Mouse (Mus musculus) kidney, postnatal 0 days (tissue): ENCODE results near the gene 4430402I18Rik. TPM values are rescaled to one million over a fixed set of nuclear protein-coding genes. Genes with fewer than 3 reads are reported as not detected.
A peak's percentile ranks its signal among the peaks of the same experiment; 100 is the strongest.

Experiments used
- ATAC-seq: fragments of 200-750 bp; cut with Nextera tagmentation; replicated peaks from 2 replicates; pipeline ENCODE4 v1.8.0; 2017; ENCODE audit warnings: low read depth, moderate number of reproducible peaks, moderate TSS enrichment, moderate library complexity; ENCODE audit not compliant: low FRiP score
- DNase-seq: peaks from one replicate; pipeline ENCODE4 v3.0.0-alpha.2; 2016; ENCODE audit warnings: low spot score
- H3K27ac ChIP-seq: fragments of 300-500 bp; sonication (generic); 2 replicates; pipeline ENCODE4 v1.5.1; 2014; ENCODE audit warnings: mild to moderate bottlenecking
- H3K27me3 ChIP-seq: fragments of 300-500 bp; sonication (generic); 2 replicates; pipeline ENCODE4 v1.6.1; 2014; ENCODE audit warnings: low read length, mixed read lengths; ENCODE audit not compliant: insufficient read depth
- H3K36me3 ChIP-seq: fragments of 300-500 bp; sonication (generic); 2 replicates; pipeline ENCODE4 v1.6.1; 2014; ENCODE audit warnings: low read length, mixed read lengths; ENCODE audit not compliant: insufficient read depth
- H3K4me1 ChIP-seq: fragments of 300-500 bp; sonication (generic); replicated peaks from 2 replicates; pipeline ENCODE4 v1.6.1; 2014; ENCODE audit warnings: antibody characterized with exemption, low read length, mixed read lengths; ENCODE audit not compliant: insufficient read depth
- H3K4me2 ChIP-seq: fragments of 300-500 bp; sonication (generic); 2 replicates; pipeline ENCODE4 v1.6.1; 2014; ENCODE audit warnings: mild to moderate bottlenecking, low read length, moderate library complexity, mixed read lengths
- H3K4me3 ChIP-seq: fragments of 300-500 bp; sonication (generic); replicated peaks from 2 replicates; pipeline ENCODE4 v1.5.1; 2014; ENCODE audit warnings: low read depth, low read length
- H3K9ac ChIP-seq: fragments of 300-500 bp; sonication (generic); 2 replicates; pipeline ENCODE4 v1.6.1; 2014; ENCODE audit warnings: low read depth, low read length
- H3K9me3 ChIP-seq: fragments of 300-500 bp; sonication (generic); replicated peaks from 2 replicates; pipeline ENCODE4 v1.6.1; 2016; ENCODE audit warnings: low read length, inconsistent platforms, mixed read lengths
- CTCF ChIP-seq: IDR thresholded peaks from 2 replicates; pipeline ENCODE4 v1.5.1; 2016; ENCODE audit warnings: antibody characterized with exemption, low read depth, mild to moderate bottlenecking, moderate library complexity
- WGBS: fragments of 180-500 bp; shearing (Covaris S2); extraction: QIAGEN DNeasy Blood & Tissue Kit; methylation state at CpG from one replicate; pipeline ENCODE4 v1.1.7; 2014; 5-methylcytosine and 5-hydroxymethylcytosine counted together
- polyA plus RNA-seq: library from polyadenylated mRNA; unstranded; fragments of >200 nt; fragmentation: Nextera tagmentation; extraction: Ambion mirVana; gene quantifications from 2 replicates; pipeline ENCODE4 v1.2.1, GENCODE M21; 2015

4430402I18Rik gene
- polyA plus RNA-seq, 1 experiment from 2014 or later: 9.0 TPM

- H3K4me3 ChIP-seq: peak overlapping the region; percentile 87; the same call in 1 of the 2 replicates
- H3K36me3 ChIP-seq: no peaks in the 10 kb centered on the region
- WGBS: 42% methylated on average over 3 of the region's 3 CpGs
- no peak for ATAC-seq
- no peak overlapping the region for H3K27ac ChIP-seq
- peak overlapping the region; percentile 91 for H3K4me2 ChIP-seq
- no peaks in the 10 kb centered on the region for H3K27me3 ChIP-seq
- H3K9ac ChIP-seq: no peak overlapping the region
- no peak for DNase-seq
- H3K4me1 ChIP-seq: peaks cover 9% of the 10 kb centered on the region
- no peak for TF ChIP-seq CTCF
- H3K9me3 ChIP-seq: no peaks in the 10 kb centered on the region
Observed at GRCm38 (mm10) chr19:28963113-28963512, 4.5 kb downstream of the 4430402I18Rik start.

GRCm38 (mm10) chr19:28951251-28951650 lies 16.3 kb downstream of the 4430402I18Rik start:
- TF ChIP-seq CTCF: no peak
- no peak for ATAC-seq
- Histone ChIP-seq H3K4me2 (no peak overlapping the region), H3K27ac (no peak overlapping the region), H3K4me1 (no peaks in the 10 kb centered on the region), H3K36me3 (no peaks in the 10 kb centered on the region), H3K9ac (no peak overlapping the region), H3K9me3 (no peaks in the 10 kb centered on the region), H3K4me3 (no peak overlapping the region), H3K27me3 (no peaks in the 10 kb centered on the region)
- 79% methylated on average over 5 of the region's 5 CpGs for WGBS
- no peak for DNase-seq

DNA sequence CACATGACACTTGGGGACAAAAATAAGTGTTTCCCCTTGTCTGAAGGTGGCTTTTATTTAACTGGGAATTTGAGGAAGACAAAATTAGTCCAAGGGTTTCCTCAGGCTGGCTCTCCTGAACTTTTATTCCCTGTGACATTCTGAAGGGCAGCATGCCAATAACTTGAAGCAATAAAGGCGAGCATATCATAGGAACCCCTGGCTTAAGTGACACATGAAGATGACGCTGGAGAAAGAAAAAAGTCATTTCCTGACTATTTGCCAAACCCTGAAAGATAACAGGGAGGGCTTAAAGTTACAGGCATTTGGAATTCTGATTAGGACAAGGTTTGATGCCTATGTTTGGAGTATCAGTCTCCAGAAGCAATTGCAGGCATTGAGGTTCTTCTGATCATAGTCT lies 20.3 kb downstream of the 4430402I18Rik start:
- ATAC-seq (no peak), DNase-seq (no peak)
- Histone ChIP-seq H3K27ac (no peak overlapping the region), H3K9me3 (no peaks in the 10 kb centered on the region), H3K4me3 (no peak overlapping the region), H3K36me3 (no peaks in the 10 kb centered on the region), H3K9ac (no peak overlapping the region), H3K4me1 (no peaks in the 10 kb centered on the region), H3K4me2 (no peak overlapping the region), H3K27me3 (no peaks in the 10 kb centered on the region)
- TF ChIP-seq CTCF: no peak
- WGBS: 48% methylated on average over 2 of the region's 2 CpGs

DNA sequence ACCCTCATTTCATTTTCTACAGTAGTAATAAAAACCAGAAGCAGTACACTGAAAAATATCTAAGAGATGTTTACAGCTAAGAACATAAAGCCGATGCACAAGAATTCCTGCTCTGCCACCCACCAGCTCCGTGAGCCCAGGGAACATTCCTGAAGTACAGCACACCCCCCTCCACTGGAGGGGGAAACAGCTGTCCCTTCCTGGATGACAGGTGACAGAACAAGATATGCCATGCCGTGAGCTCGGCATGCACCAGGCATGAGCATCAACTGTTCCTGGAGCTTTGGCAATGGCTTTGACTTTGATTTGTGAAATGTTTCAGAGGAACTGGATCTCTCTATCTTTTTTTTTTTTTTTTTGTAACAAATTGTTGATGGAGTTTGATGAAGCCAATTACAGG lies 20.8 kb downstream of the 4430402I18Rik start:
- Histone ChIP-seq H3K4me3 (no peak overlapping the region), H3K4me2 (no peak overlapping the region), H3K27me3 (no peaks in the 10 kb centered on the region), H3K4me1 (no peaks in the 10 kb centered on the region), H3K9ac (no peak overlapping the region), H3K36me3 (no peaks in the 10 kb centered on the region), H3K9me3 (no peaks in the 10 kb centered on the region), H3K27ac (no peak overlapping the region)
- WGBS: 28% methylated on average over 4 of the region's 4 CpGs
- DNase-seq (no peak), ATAC-seq (no peak)
- TF ChIP-seq CTCF: 0 out of 2 replicates have a peak, but pooled peaks have one; percentile 2

- WGBS: 73% methylated on average over 4 of the region's 4 CpGs
Observed at GRCm38 (mm10) chr19:28941271-28941670, 26.3 kb downstream of the 4430402I18Rik start.

GRCm38 (mm10) chr19:28940135-28940874 lies 27.3 kb downstream of the 4430402I18Rik start:
- H3K27ac ChIP-seq: no peak overlapping the region
- DNase-seq (peak; percentile 52), ATAC-seq (no peak)

More at GRCm38 (mm10) chr19:28941271-28941670, 26.3 kb downstream of the 4430402I18Rik start:
- H3K27me3 ChIP-seq: no peaks in the 10 kb centered on the region
- H3K36me3 ChIP-seq: no peaks in the 10 kb centered on the region
- 0 out of 2 replicates have a peak, but pooled peaks cover 3% of the 10 kb centered on the region for H3K4me1 ChIP-seq
- H3K27ac ChIP-seq: no peak overlapping the region
- DNase-seq (no peak), ATAC-seq (no peak)
- H3K4me2 ChIP-seq: no peak overlapping the region
- no peak overlapping the region for H3K4me3 ChIP-seq
- TF ChIP-seq CTCF: no peak
- no peak overlapping the region for H3K9ac ChIP-seq
- no peaks in the 10 kb centered on the region for H3K9me3 ChIP-seq

More at GRCm38 (mm10) chr19:28940135-28940874, 27.3 kb downstream of the 4430402I18Rik start:
- H3K9me3 ChIP-seq: no peaks in the 10 kb centered on the region
- H3K4me1 ChIP-seq: 0 out of 2 replicates have a peak, but pooled peaks cover 3% of the 10 kb centered on the region
- H3K4me2 ChIP-seq: no peak overlapping the region
- H3K27me3 ChIP-seq: no peaks in the 10 kb centered on the region
- no peak for TF ChIP-seq CTCF
- WGBS: 54% methylated on average over 9 of the region's 9 CpGs
- no peaks in the 10 kb centered on the region for H3K36me3 ChIP-seq
- no peak overlapping the region for H3K9ac ChIP-seq
- H3K4me3 ChIP-seq: no peak overlapping the region
